Mouse (Mus musculus) embryonic facial prominence, embryonic 13.5 days (tissue): ENCODE results near the gene Hsp90b1. TPM values are rescaled to one million over a fixed set of nuclear protein-coding genes. Genes with fewer than 3 reads are reported as not detected.
"Not testable (repeated sequence)": the region's sequence is repeated elsewhere in the genome, so short reads cannot be mapped to it uniquely, and the experiment has no call there.

Source experiments
- ATAC-seq: fragments of 200-750 bp; cut with Nextera tagmentation; 2 replicates; pipeline ENCODE4 v1.8.0; 2017; ENCODE audit warnings: low read depth; ENCODE audit not compliant: insufficient number of reproducible peaks, insufficient read depth, low FRiP score, low TSS enrichment
- H3K27ac ChIP-seq: fragments of 300-500 bp; sonication (generic); 2 replicates; pipeline ENCODE4 v1.5.1; 2015; ENCODE audit warnings: moderate library complexity, mild to moderate bottlenecking, inconsistent platforms
- H3K27me3 ChIP-seq: fragments of 300-500 bp; sonication (generic); 2 replicates; pipeline ENCODE4 v1.6.1; 2015; ENCODE audit warnings: mild to moderate bottlenecking, inconsistent platforms
- H3K36me3 ChIP-seq: fragments of 300-500 bp; sonication (generic); 2 replicates; pipeline ENCODE4 v1.6.1; 2015; ENCODE audit warnings: mild to moderate bottlenecking, inconsistent platforms
- H3K4me1 ChIP-seq: fragments of 300-500 bp; sonication (generic); 2 replicates; pipeline ENCODE4 v1.6.1; 2015; ENCODE audit warnings: inconsistent platforms
- H3K4me2 ChIP-seq: fragments of 300-500 bp; sonication (generic); 2 replicates; pipeline ENCODE4 v1.6.1; 2015; ENCODE audit warnings: moderate library complexity, mild to moderate bottlenecking, inconsistent platforms
- H3K4me3 ChIP-seq: fragments of 300-500 bp; sonication (generic); 2 replicates; pipeline ENCODE4 v1.5.1; 2015; ENCODE audit warnings: mild to moderate bottlenecking, inconsistent platforms
- H3K9ac ChIP-seq: fragments of 300-500 bp; sonication (generic); 2 replicates; pipeline ENCODE4 v1.6.1; 2015; ENCODE audit warnings: mild to moderate bottlenecking, inconsistent platforms
- H3K9me3 ChIP-seq: fragments of 300-500 bp; sonication (generic); 2 replicates; pipeline ENCODE4 v1.6.1; 2016; ENCODE audit warnings: inconsistent platforms
- WGBS: fragments of 180-500 bp; shearing (Covaris S2); methylation state at CpG from one replicate; pipeline ENCODE4 v1.1.7; 2015; ENCODE audit warnings: mixed read lengths; 5-methylcytosine and 5-hydroxymethylcytosine counted together
- polyA plus RNA-seq: library from polyadenylated mRNA; unstranded; fragments of >200 nt; fragmentation: Nextera tagmentation; extraction: Ambion mirVana; gene quantifications from 2 replicates; pipeline ENCODE4 v1.2.1, GENCODE M21; 2015

The Hsp90b1 gene
- polyA plus RNA-seq, 1 experiment from 2014 or later, result 638 TPM

DNA sequence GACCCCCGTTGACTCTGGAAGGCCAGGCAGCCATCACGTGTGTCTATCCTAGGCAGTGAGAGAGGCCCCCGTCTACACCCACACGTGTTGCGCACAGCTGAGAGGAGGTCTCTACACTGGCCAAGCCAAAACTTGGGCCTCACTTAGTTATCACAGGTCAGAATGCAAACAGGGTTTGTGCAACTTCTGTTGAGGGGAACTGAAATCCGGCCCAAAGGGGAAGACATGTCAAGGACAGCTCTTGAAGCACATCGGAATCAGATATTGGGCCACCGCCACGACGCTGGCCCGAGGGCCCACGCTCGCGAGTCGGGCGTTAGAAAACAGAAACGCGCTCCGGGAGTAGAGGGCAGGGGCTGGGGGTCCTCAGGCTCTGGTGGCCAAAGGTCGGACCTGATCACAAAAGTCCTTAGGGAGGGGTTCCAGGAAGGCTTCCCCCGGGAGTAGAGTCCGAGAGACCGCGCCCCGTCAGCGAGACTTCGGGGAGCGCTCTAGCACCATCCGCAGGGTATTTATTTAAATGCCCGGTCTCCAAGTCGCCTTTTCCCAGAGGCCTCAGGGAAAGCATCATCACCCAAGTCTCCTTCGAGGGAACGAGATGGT is 619 bp downstream of the Hsp90b1 start:
- H3K27me3 ChIP-seq, result no peaks in the 10 kb centered on the region

DNA sequence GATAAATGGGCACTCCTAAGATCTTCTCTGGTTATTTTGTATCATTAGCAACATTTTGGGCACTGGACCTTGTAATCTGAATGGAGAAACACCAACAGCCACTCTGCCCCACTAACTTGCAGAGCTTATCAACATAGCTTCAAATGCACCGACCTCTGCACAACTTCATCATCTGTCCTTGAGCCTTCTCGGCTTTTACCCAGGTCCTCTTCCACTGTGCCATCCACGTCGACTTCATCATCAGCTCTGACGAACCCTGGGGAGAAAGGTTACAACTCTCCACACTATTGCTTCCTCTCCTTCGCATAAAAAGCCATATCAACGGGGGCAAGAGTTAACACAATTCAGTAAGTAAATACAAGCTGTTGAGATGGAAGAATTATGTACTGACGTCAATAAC is 1.2 kb downstream of the Hsp90b1 start:
- Histone ChIP-seq H3K4me3 (peak overlapping the region; percentile 92), H3K9ac (peak overlapping the region; percentile 95), H3K27me3 (no peaks in the 10 kb centered on the region), H3K4me1 (peaks cover 54% of the 10 kb centered on the region), H3K27ac (no peak overlapping the region), H3K4me2 (peak overlapping the region; percentile 82), H3K9me3 (no peaks in the 10 kb centered on the region), H3K36me3 (peaks cover 36% of the 10 kb centered on the region)
- WGBS, result 4% methylated on average over 8 of the region's 8 CpGs
- ATAC-seq, result no peak

More for the DNA sequence above, 619 bp downstream of the Hsp90b1 start:
- under 1% methylated on average over 33 of the region's 33 CpGs for WGBS
- Histone ChIP-seq H3K4me2 (peak overlapping the region; percentile 82), H3K4me1 (peaks cover 49% of the 10 kb centered on the region), H3K4me3 (peak overlapping the region; percentile 92), H3K9me3 (no peaks in the 10 kb centered on the region), H3K36me3 (peaks cover 31% of the 10 kb centered on the region), H3K9ac (peak overlapping the region; percentile 95), H3K27ac (peak overlapping the region; percentile 86)
- no peak for ATAC-seq

DNA sequence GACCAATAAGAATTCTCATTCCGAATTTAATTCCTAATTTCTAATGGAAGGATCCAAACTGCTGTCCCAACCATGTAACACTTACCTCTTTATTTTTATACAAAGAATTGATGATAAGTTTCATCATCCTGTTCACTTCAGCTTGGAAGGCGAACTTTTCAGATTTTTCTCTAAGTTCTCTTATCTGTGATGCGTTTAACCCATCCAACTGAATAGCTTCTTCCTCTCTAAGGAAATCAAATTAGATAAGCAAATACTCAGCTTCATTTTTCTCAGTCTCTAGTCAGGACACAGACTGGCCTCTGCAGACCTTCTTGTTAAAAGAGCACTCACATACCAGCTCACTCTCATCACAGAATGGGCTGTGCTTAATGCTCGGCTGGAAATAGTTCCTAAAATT is 1.9 kb downstream of the Hsp90b1 start:
- Histone ChIP-seq H3K4me3 (peak overlapping the region; percentile 92), H3K27me3 (no peaks in the 10 kb centered on the region), H3K27ac (no peak overlapping the region), H3K4me2 (peak overlapping the region; percentile 82), H3K4me1 (peaks cover 57% of the 10 kb centered on the region), H3K36me3 (peaks cover 43% of the 10 kb centered on the region), H3K9ac (peak overlapping the region; percentile 95), H3K9me3 (no peaks in the 10 kb centered on the region)
- WGBS, result 62% methylated on average over 4 of the region's 4 CpGs
- ATAC-seq, result no peak

GRCm38 (mm10) chr10:86702312-86702920 is 2.9 kb downstream of the Hsp90b1 start:
- peaks cover 57% of the 10 kb centered on the region for H3K4me1 ChIP-seq
- H3K27ac ChIP-seq, result no peak overlapping the region
- no peaks in the 10 kb centered on the region for H3K27me3 ChIP-seq
- 51% methylated on average over 4 of the region's 4 CpGs for WGBS
- peaks cover 52% of the 10 kb centered on the region for H3K36me3 ChIP-seq
- peak overlapping the region; percentile 92 for H3K4me3 ChIP-seq
- ATAC-seq, result no peak
- H3K9me3 ChIP-seq, result no peaks in the 10 kb centered on the region
- peak overlapping the region; percentile 49 for H3K9ac ChIP-seq
- peak overlapping the region; percentile 82 for H3K4me2 ChIP-seq

- WGBS, result 60% methylated on average over 3 of the region's 3 CpGs
- H3K4me1 ChIP-seq, result peaks cover 51% of the 10 kb centered on the region
- H3K9ac ChIP-seq, result peak overlapping the region; percentile 49
- H3K9me3 ChIP-seq, result no peaks in the 10 kb centered on the region
- H3K4me2 ChIP-seq, result peak overlapping the region; percentile 37
- peak overlapping the region; percentile 9; the same call in 1 of the 2 replicates for H3K4me3 ChIP-seq
- H3K36me3 ChIP-seq, result peaks cover 59% of the 10 kb centered on the region
- H3K27ac ChIP-seq, result no peak overlapping the region
- no peaks in the 10 kb centered on the region for H3K27me3 ChIP-seq
- ATAC-seq, result no peak
These were observed 4.3 kb downstream of the Hsp90b1 start for GRCm38 (mm10) chr10:86700973-86701372.

DNA sequence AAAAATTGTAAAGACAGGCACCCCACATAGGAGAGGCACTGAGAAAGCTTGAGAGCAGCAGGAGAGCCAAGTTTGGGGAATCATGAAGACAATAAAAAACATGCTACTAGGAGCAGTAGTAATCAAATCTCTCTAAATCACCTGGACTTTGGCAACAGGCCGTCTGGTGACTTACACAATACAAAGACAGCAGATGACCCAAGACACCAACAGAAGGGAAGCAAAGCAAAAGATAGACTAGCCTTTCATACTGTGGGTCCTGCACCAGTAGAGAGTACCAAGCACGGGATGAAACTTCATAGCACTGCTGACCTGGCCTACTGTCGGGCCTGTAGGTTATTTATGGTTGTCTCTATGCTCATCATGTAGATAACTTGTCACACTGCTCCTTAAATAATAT is 5.1 kb downstream of the Hsp90b1 start:
- Histone ChIP-seq H3K4me3 (no peak overlapping the region), H3K27ac (no peak overlapping the region), H3K4me1 (peaks cover 51% of the 10 kb centered on the region), H3K36me3 (peaks cover 66% of the 10 kb centered on the region), H3K9me3 (no peaks in the 10 kb centered on the region), H3K9ac (peak overlapping the region; percentile 27; the same call in 1 of the 2 replicates), H3K4me2 (peak overlapping the region; percentile 37), H3K27me3 (no peaks in the 10 kb centered on the region)
- WGBS, result 73% methylated on average over 3 of the region's 3 CpGs
- no peak for ATAC-seq

DNA sequence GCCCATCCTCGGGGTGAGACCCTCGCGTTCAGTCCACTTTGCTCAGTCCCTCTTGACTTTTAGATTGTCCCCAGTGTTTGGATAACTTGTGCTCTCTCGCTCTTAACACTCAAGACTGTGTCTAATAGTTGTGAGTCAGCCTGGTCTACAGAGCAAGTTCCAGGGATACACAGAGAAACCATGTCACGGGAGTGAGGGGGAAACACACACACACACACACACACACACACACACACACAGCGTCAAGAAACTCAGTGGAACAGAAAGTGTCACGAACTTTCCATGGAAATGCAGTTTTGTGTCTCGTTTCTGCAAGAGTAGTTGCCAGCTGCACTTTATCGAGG is 19.3 kb downstream of the Hsp90b1 start:
- H3K9me3 ChIP-seq, ATAC-seq, H3K4me1 ChIP-seq, H3K27me3 ChIP-seq: not testable (repeated sequence)
- 22% methylated on average over 9 of the region's 9 CpGs for WGBS
- Histone ChIP-seq H3K4me3 (peak overlapping the region; percentile 74), H3K4me2 (peak overlapping the region; percentile 72), H3K27ac (0 out of 2 replicates have a peak overlapping the region, but pooled peaks have one; percentile 75), H3K9ac (peak overlapping the region; percentile 88), H3K36me3 (peaks cover 14% of the 10 kb centered on the region)

GRCm38 (mm10) chr10:86685179-86686016 is 19.9 kb downstream of the Hsp90b1 start:
- under 1% methylated on average over 51 of the region's 53 CpGs for WGBS
- not testable (repeated sequence) for H3K9me3 ChIP-seq, H3K4me1 ChIP-seq, H3K27me3 ChIP-seq, H3K36me3 ChIP-seq
- peak overlapping the region; percentile 74 for H3K4me3 ChIP-seq
- ATAC-seq, result peak; percentile 85
- peak overlapping the region; percentile 88 for H3K9ac ChIP-seq
- peak overlapping the region; percentile 75 for H3K27ac ChIP-seq
- H3K4me2 ChIP-seq, result peak overlapping the region; percentile 72

DNA sequence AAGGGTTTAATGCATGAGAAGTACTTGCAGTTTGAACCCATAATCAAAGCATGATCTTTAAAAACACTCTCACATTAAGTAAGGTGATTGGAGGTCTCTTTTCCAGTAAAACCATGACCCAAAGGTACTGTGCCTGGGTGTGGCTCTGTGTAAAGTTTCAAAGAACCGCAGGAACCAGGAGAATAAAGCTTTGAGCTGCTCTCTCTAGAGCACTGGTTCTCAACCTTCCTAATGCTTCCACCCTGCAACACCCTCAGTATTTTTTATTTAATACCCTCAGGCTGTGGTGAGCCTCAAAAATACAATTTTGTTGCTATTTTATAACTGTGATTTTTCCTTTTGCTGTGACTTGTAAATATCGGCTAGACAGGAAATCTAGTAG is 20.5 kb downstream of the Hsp90b1 start:
- H3K27me3 ChIP-seq, H3K9me3 ChIP-seq, H3K9ac ChIP-seq, H3K4me1 ChIP-seq, ATAC-seq, H3K36me3 ChIP-seq: not testable (repeated sequence)
- WGBS, result 36% methylated on average over 2 of the region's 2 CpGs
- H3K4me3 ChIP-seq, result peak overlapping the region; percentile 74
- H3K27ac ChIP-seq, result peak overlapping the region; percentile 75; the same call in 1 of the 2 replicates
- peak overlapping the region; percentile 72 for H3K4me2 ChIP-seq

DNA sequence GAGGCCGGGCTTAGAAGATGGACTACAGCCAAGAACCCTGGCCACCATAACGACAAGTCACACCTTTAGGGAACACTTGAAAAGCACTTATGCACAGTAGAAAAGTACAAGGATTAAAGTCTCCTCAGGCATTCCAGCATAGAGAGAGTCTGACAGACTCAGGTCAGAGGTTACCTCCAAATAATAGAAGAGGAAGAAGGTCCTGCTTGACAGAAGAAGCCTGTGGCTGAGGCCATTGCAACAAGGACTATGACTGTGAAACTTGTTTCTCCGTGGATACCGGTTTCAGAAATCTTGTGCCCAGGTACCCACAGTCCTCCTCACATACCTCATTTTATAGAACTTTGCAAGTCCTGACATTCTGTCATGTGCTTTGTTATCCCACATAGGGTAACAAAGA is 34.8 kb downstream of the Hsp90b1 start:
- not testable (repeated sequence) for H3K4me2 ChIP-seq, H3K36me3 ChIP-seq, H3K4me3 ChIP-seq, ATAC-seq, H3K27ac ChIP-seq, H3K4me1 ChIP-seq, H3K9me3 ChIP-seq, H3K9ac ChIP-seq, H3K27me3 ChIP-seq
- 80% methylated on average over 4 of the region's 4 CpGs for WGBS
